In the genomic region with DNA sequence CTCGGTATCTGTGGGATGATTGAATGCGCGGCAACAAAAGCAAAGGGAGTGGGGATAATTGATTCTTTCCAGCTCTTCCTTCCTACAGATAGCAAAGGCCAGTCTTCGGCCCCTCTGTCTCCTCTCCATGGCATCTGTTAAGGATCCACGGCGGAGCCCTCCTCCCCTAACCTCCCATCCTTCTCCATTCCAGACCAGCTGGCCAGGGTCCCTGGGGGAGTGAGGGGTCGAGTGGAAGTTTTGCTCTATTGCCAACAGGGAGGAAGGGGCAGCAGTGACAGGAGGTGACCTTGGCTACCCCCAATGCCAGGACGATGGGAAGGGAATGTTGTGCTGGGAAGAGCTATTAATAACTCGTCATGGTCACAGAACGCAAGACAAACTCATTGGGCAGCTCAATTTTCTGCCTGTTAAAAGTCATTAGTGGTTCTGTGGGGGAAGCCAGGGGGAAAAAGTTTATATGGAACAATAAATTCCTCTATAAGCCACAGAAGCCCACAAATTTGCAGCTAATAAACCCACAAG, we compare ENCODE assay signal across 18 mouse cellular contexts. TPM values are rescaled to one million over a fixed set of nuclear protein-coding genes. Genes with fewer than 3 reads are reported as not detected.
DNase-seq lines count a peak whose midpoint lies in the region; ATAC-seq lines count a peak whose summit lies in the region.
"Had no signal": no experiment of that assay in that cellular context is flagged by ENCODE, and none has a peak within 500 bp of the region (broad histone marks: within the 10 kb centered on the region; RNA-seq: fewer than 3 reads in every experiment).

No protein-coding gene starts in this region.

- H3K9ac ChIP-seq in heart, embryonic 11.5 days (ENCODE audit: low read depth, low read length), result no peak overlapping the region
- no peak overlapping the region for H3K9ac ChIP-seq in kidney, embryonic 14.5 days (ENCODE audit: low read depth, low read length)
- H3K9ac ChIP-seq: limb, embryonic 12.5 days; liver, embryonic 14.5 days; midbrain, embryonic 15.5 days had no signal

- ATAC-seq in heart, embryonic 11.5 days (replicated peaks; ENCODE audit: insufficient number of reproducible peaks, low FRiP score, low TSS enrichment), result no peak
- ATAC-seq in kidney, embryonic 14.5 days (ENCODE audit: low FRiP score, low TSS enrichment), result peak; percentile 48
- ATAC-seq: forebrain, embryonic 14.5 days; midbrain, embryonic 15.5 days had no signal

- DNase-seq in heart, adult 8-10 months (ENCODE audit: low spot score), result no peak
- DNase-seq in kidney, adult 8-10 months, result no peak
- peak; percentile 58 for DNase-seq in embryo, embryonic 10 days (ENCODE audit: low spot score)
- peak; percentile 30 for DNase-seq in heart, postnatal 4 days
- DNase-seq in thymus, postnatal 10 days (ENCODE audit: low spot score in 2 of 2), result no peak
- no peak for DNase-seq in spleen, adult 12 weeks (ENCODE audit: low spot score)
- DNase-seq: adrenal gland, postnatal 25 days; cerebellum, adult 2 months; gastrocnemius, postnatal 36 days; kidney, adult 9 months; right cerebral cortex, postnatal 14 days had no signal

- 0 out of 2 replicates have a peak overlapping the region, but pooled peaks have one; percentile 10 for H3K27ac ChIP-seq in heart, embryonic 11.5 days (ENCODE audit: low read depth, low read length)
- no peak overlapping the region for H3K27ac ChIP-seq in kidney, embryonic 14.5 days (ENCODE audit: low read depth, low read length)
- H3K27ac ChIP-seq: embryonic facial prominence, embryonic 10.5 days; limb, embryonic 12.5 days; liver, embryonic 14.5 days; midbrain, embryonic 15.5 days had no signal

- no peak overlapping the region for H3K4me3 ChIP-seq in heart, embryonic 11.5 days (ENCODE audit: low read depth, low read length)
- H3K4me3 ChIP-seq in kidney, embryonic 14.5 days (ENCODE audit: low read length), result no peak overlapping the region
- H3K4me3 ChIP-seq: embryonic facial prominence, embryonic 10.5 days; limb, embryonic 12.5 days; midbrain, embryonic 15.5 days had no signal

- H3K4me1 ChIP-seq in heart, embryonic 11.5 days (ENCODE audit: control insufficient read depth, insufficient read depth, low read length), result peaks cover 21% of the 10 kb centered on the region
- peaks cover 19% of the 10 kb centered on the region; the same call in 1 of the 2 replicates for H3K4me1 ChIP-seq in kidney, embryonic 14.5 days (ENCODE audit: control insufficient read depth, insufficient read depth, low read length)

- H3K27me3 ChIP-seq in heart, embryonic 11.5 days (ENCODE audit: control insufficient read depth, insufficient read depth, low read length), result peaks cover 6% of the 10 kb centered on the region; the same call in 1 of the 2 replicates
- peaks cover 26% of the 10 kb centered on the region; the same call in 1 of the 2 replicates for H3K27me3 ChIP-seq in kidney, embryonic 14.5 days (ENCODE audit: control insufficient read depth, insufficient read depth, low read length)
- H3K27me3 ChIP-seq: midbrain, embryonic 15.5 days had no signal

- H3K4me2 ChIP-seq in heart, embryonic 11.5 days, result no peak overlapping the region
- H3K4me2 ChIP-seq in kidney, embryonic 14.5 days (replicated peaks; ENCODE audit: low read depth, low read length), result no peak overlapping the region
- H3K4me2 ChIP-seq: limb, embryonic 12.5 days; midbrain, embryonic 15.5 days had no signal

- no peaks in the 10 kb centered on the region for H3K9me3 ChIP-seq in heart, embryonic 11.5 days (replicated peaks; ENCODE audit: control insufficient read depth, low read length)
- H3K9me3 ChIP-seq in kidney, embryonic 14.5 days (ENCODE audit: control insufficient read depth, low read length), result no peaks in the 10 kb centered on the region
- H3K9me3 ChIP-seq: embryonic facial prominence, embryonic 10.5 days; limb, embryonic 12.5 days; midbrain, embryonic 15.5 days had no signal

- no peaks in the 10 kb centered on the region for H3K36me3 ChIP-seq in heart, embryonic 11.5 days (ENCODE audit: control insufficient read depth, insufficient read depth, low read length)
- H3K36me3 ChIP-seq in kidney, embryonic 14.5 days (ENCODE audit: control insufficient read depth, insufficient read depth, low read length), result no peaks in the 10 kb centered on the region
- H3K36me3 ChIP-seq: embryonic facial prominence, embryonic 10.5 days; limb, embryonic 12.5 days; midbrain, embryonic 15.5 days had no signal

- 30% methylated on average over 10 of the region's 10 CpGs for WGBS in heart, embryonic 11.5 days (ENCODE audit: insufficient replicate concordance)
- 22% methylated on average over 10 of the region's 10 CpGs for WGBS in kidney, embryonic 14.5 days

RNA-seq across cellular contexts. Expression of a gene that starts 52.6 kb away (rescaled TPM):
- 48.0 and 48.6 TPM in 2 replicates for polyA plus RNA-seq in heart, embryonic 11.5 days (2014; fragmentation: Nextera tagmentation; extraction: Ambion mirVana)
- 1 to 10 TPM; 5.3 to 9.7 (median 7.4) TPM for total RNA-seq in heart, adult 8-10 months (2022)
- polyA plus RNA-seq in kidney, embryonic 14.5 days (2014; fragmentation: Nextera tagmentation; extraction: Ambion mirVana), result 40.6 and 50.3 TPM in 2 replicates
- total RNA-seq in heart, postnatal 4 days (2021), result 10 to 100 TPM; 22.6 to 24.2 TPM

RNA-seq across cellular contexts. Expression of a gene that starts 59.2 kb away (rescaled TPM):
- polyA plus RNA-seq in heart, embryonic 11.5 days (2014; fragmentation: Nextera tagmentation; extraction: Ambion mirVana), result 23.2 and 26.7 TPM in 2 replicates
- total RNA-seq in heart, adult 8-10 months (2022), result 100 to 1,000 TPM; 171 to 181 (median 179) TPM
- 4.8 and 7.6 TPM in 2 replicates for polyA plus RNA-seq in kidney, embryonic 14.5 days (2014; fragmentation: Nextera tagmentation; extraction: Ambion mirVana)
- 100 to 1,000 TPM; 118 to 124 TPM for total RNA-seq in heart, postnatal 4 days (2021)

Comparison
In these comparisons a context has a peak if more than half of its experiments do, and no peak if none do; other contexts are left out.
1. DNase-seq: peak in embryo, embryonic 10 days (single experiment) and heart, postnatal 4 days (single experiment); none in heart, adult 8-10 months (single experiment), kidney, adult 8-10 months (0 of 2), thymus, postnatal 10 days (0 of 2) and spleen, adult 12 weeks (single experiment).